Mouse (Mus musculus) v-Abl transformed pro-B cells (cell line): Measurements from ENCODE around the gene Vmn2r9.
"Not testable (repeated sequence)": the region's sequence is repeated elsewhere in the genome, so short reads cannot be mapped to it uniquely, and the experiment has no call there.

ENCODE experiments used
- in situ Hi-C, 2 experiments: fragments of 400-800 bp; cut with MboI; formaldehyde crosslinking; loops; one replicate each; pipeline ENCODE4 v1.15.1; 2025; ENCODE audit not compliant: unreplicated experiment in 2 of 2

The Vmn2r9 gene

GRCm38 (mm10) chr5:108852501-108852900, at the start of gene Vmn2r9:
Gene Vmn2r9, minus strand, starts transcription at chr5:108852601.
- in situ Hi-C loops: not testable (repeated sequence)

- in situ Hi-C loops: not testable (repeated sequence)
These were observed 14.3 kb upstream of the Vmn2r9 start for GRCm38 (mm10) chr5:108866746-108867145.

DNA sequence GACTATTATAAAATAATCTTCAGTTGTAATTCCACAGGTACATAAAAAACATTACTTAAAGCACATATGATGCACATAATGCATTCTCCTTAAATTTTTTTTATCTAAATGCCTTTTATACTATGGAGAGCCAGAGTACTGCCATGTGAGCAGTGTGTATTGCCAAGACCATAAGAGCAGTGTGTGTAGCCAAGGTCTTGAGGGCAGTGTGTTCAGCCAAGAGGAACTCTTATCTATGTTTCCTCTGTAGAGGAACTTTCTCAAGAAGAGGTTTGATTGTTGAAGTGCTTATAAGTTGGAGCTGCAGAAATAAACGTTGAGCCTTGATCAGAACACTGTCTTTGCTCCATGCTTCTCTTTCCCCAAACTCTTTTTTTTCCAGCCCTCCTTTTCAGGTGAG, 2.9 kb downstream of the Vmn2r9 start:
- in situ Hi-C loops: no loop called here

DNA sequence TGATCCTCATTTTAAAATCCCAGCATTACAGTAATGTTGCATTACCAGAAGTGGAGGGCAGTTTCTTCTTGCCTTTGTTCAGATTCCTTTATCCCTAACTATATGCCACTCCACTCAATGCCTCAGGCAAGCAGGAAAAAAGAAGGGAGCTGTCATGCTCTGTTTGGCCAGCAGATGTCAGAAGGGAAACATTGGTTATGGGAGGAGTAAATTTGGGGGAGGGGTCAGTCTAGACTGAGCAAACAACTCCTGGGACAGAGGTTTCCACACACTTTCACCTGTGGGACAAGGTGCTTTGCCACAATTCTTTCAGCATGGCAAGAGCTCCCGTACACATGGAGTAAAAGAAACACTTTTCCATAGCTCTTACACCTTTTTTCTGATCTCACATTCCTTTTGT, 16.2 kb downstream of the Vmn2r9 start:
- in situ Hi-C loops: no loop called here

DNA sequence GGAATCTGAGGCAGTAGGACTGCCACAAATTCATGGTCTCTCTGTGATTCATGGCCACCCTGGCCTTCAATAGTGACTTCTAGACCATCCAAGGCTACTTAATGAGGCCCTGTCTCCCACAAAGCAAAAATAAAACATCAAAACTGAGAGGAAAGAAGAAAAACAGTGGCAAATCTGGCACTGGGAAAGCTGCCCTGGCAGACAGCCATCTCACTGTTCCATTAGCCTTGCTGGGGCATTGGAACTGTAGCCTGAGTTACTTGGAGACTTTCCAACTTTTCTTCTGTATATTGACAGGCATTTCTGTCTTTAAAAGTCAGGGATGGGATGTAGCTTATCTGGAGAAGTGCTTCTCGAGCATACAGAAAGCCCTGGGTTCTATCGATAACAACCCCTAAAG, 29.1 kb downstream of the Vmn2r9 start:
- in situ Hi-C loops: no loop called here

- in situ Hi-C loops: not testable (repeated sequence)
These were observed 43.7 kb downstream of the Vmn2r9 start, which contains the start of gene Vmn2r8 for GRCm38 (mm10) chr5:108808750-108809149. Gene Vmn2r8, minus strand, starts transcription at chr5:108808850.

DNA sequence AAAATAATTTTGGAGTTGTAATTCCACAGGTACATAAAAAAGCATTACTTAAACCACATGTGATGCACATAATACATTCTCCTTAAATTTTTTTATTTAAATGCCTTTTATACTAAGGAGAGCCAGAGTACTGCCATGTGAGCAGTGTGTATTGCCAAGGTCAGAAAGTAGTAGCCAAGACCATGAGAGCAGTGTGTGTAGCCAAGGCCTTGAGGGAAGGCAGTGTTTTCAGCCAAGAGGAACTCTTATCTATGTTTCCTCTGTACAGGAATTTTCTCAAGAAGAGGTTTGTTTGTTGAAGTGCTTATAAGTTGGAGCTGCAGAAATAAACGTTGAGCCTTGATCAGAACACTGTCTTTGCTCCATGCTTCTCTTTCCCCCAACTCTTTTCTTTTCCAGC, 48.8 kb downstream of the Vmn2r9 start:
- in situ Hi-C loops: no loop called here

DNA sequence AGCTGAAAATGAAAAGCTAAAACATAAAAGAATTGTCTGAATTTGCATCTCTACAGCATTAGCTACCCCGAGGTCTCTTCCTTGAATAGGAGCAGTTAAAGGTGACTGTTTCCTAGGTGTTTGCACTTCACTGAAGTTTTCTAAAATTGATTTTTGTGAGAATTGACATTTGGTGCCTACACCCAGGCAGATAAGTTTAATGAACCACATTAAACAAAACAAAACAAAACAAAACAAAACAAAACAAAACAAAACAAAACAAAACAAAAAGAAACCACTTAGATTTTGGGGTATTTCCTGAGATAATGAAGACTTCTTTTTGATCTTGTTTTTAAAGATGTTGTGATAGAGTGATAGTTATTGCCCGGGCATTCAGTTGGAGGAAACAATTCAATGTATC, 57.1 kb downstream of the Vmn2r9 start, which contains the start of gene Tmed11:
Gene Tmed11, minus strand, starts transcription at position 101 of the 400 bp plus-strand sequence.
- in situ Hi-C loops: not testable (repeated sequence)

- in situ Hi-C loops: not testable (repeated sequence)
These were observed 62.0 kb downstream of the Vmn2r9 start for GRCm38 (mm10) chr5:108790385-108790784.
